Mouse (Mus musculus) limb, embryonic 15.5 days (tissue): Measurements from ENCODE around the gene Stk4. TPM values are rescaled to one million over a fixed set of nuclear protein-coding genes. Genes with fewer than 3 reads are reported as not detected.
A peak's percentile ranks its signal among the peaks of the same experiment; 100 is the strongest.
"Not testable (repeated sequence)": the region's sequence is repeated elsewhere in the genome, so short reads cannot be mapped to it uniquely, and the experiment has no call there.

Experiments used
- ATAC-seq: fragments of 200-750 bp; cut with Nextera tagmentation; 2 replicates; pipeline ENCODE4 v1.8.0; 2017; ENCODE audit warnings: low read depth, moderate TSS enrichment; ENCODE audit not compliant: insufficient number of reproducible peaks, low FRiP score, low TSS enrichment
- H3K27ac ChIP-seq: fragments of 300-500 bp; sonication (generic); 2 replicates; pipeline ENCODE4 v1.5.1; 2015; ENCODE audit warnings: moderate library complexity, mild to moderate bottlenecking, inconsistent platforms
- H3K27me3 ChIP-seq: fragments of 300-500 bp; sonication (generic); 2 replicates; pipeline ENCODE4 v1.6.1; 2015; ENCODE audit warnings: inconsistent platforms
- H3K36me3 ChIP-seq: fragments of 300-500 bp; sonication (generic); 2 replicates; pipeline ENCODE4 v1.6.1; 2015; ENCODE audit warnings: inconsistent platforms
- H3K4me1 ChIP-seq: fragments of 300-500 bp; sonication (generic); 2 replicates; pipeline ENCODE4 v1.6.1; 2015; ENCODE audit warnings: inconsistent platforms
- H3K4me2 ChIP-seq: fragments of 300-500 bp; sonication (generic); 2 replicates; pipeline ENCODE4 v1.6.1; 2015; ENCODE audit warnings: mild to moderate bottlenecking, inconsistent platforms
- H3K4me3 ChIP-seq: fragments of 300-500 bp; sonication (generic); 2 replicates; pipeline ENCODE4 v1.5.1; 2015; ENCODE audit warnings: mild to moderate bottlenecking, inconsistent platforms
- H3K9ac ChIP-seq: fragments of 300-500 bp; sonication (generic); 2 replicates; pipeline ENCODE4 v1.6.1; 2015; ENCODE audit warnings: inconsistent platforms
- H3K9me3 ChIP-seq: fragments of 300-500 bp; sonication (generic); 2 replicates; pipeline ENCODE4 v1.6.1; 2016; ENCODE audit warnings: inconsistent platforms
- WGBS: fragments of 180-500 bp; shearing (Covaris S2); methylation state at CpG from one replicate; pipeline ENCODE4 v1.1.7; 2015; 5-methylcytosine and 5-hydroxymethylcytosine counted together
- polyA plus RNA-seq: library from polyadenylated mRNA; unstranded; fragments of >200 nt; fragmentation: Nextera tagmentation; extraction: Ambion mirVana; gene quantifications from 2 replicates; pipeline ENCODE4 v1.2.1, GENCODE M21; 2015

Gene Stk4
- polyA plus RNA-seq, 1 experiment from 2014 or later, result 19.6 TPM

DNA sequence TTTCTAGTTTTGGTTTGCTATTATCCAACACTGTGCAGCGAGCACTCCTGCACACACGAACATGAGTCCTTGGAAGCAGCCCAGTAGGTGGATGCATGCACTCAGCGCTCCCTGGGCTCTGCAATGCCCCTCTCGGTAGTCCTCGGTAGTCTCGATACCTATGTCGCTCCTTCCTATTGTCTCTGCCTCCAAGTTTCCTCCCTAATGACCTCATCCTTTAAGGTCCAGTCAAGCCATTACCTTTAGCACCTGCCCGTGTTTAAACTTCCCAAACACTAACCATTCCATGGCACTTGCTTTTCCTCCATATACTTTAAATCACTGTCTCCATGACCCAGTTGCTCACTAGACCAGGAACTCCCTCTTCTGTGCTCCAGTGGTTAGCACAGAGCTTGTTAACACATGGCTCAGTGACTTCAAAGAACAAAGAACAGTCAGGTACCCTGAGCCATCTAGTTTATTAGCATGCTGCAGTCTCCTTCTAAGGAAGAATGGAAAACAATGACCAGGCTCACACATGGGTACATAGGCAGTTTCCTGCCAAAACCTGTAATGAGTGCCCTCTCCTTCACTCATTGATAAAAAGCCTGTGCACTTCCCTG, 10.4 kb upstream of the Stk4 start:
- Histone ChIP-seq H3K9me3 (no peaks in the 10 kb centered on the region), H3K36me3 (peaks cover 88% of the 10 kb centered on the region), H3K27ac (no peak overlapping the region), H3K4me3 (no peak overlapping the region), H3K4me2 (no peak overlapping the region), H3K27me3 (no peaks in the 10 kb centered on the region), H3K4me1 (no peaks in the 10 kb centered on the region), H3K9ac (no peak overlapping the region)
- WGBS, result 91% methylated on average over 8 of the region's 8 CpGs
- ATAC-seq, result no peak

DNA sequence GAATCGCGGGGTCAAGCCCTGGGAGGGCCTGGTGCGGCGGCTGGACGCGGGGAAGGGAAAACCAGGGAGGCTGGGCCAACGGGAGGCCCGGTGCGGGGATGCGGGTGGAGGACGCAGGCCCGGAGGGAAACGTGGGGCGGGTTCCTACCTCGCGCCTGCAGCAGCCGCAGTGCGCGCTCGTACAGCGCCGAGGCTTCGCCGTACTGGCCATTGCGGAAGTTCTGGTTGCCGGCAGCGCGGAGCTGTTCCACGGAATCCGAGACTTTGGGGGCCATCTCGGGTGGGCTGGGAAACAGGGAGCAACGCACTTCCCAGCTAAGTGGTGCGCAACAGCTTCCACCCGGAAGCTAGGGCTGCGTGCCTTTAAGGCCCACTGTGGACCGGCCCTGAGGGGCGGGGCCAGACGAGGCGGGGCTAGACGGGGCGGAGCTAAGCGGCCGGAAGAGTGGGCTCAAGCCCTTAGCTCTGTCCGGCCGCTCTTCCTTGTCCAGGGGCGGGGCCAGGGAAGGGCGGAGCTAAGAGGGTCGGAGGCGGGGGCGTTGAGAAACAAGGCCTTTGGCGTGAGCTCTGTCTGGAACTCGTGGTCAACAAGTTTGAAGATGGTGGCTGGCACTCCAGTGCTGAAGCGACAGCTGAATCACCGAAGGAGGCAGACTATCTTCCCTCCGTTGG, 779 bp downstream of the Stk4 start, which contains the start of gene Tomm34:
Tomm34 (minus strand) TSS at position 405 of the 672 bp plus-strand sequence.
- ATAC-seq, result peak; percentile 96
- 1% methylated on average over 55 of the region's 55 CpGs for WGBS

DNA sequence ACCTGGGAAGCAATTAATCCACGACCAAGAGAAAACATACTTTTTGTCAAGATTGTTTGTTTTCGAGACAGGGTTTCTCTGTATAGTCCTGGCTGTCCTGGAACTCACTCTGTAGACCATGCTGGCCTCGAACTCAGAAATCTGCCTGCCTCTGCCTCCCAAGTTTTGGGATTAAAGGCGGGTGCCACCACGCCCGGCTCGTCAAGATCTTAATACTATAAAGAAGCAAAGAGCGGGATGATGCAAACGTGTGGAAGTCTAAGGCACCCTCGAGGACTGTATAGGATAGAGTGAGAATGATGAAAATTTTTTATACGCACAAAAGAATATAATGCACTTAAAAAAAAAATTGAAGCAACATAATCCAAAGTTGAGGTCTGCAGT, 1.3 kb downstream of the Stk4 start:
- peak overlapping the region; percentile 89 for H3K27ac ChIP-seq
- not testable (repeated sequence) for H3K36me3 ChIP-seq, H3K9me3 ChIP-seq, ATAC-seq, H3K9ac ChIP-seq, H3K27me3 ChIP-seq
- 75% methylated on average over 11 of the region's 11 CpGs for WGBS
- H3K4me1 ChIP-seq, result peaks cover 27% of the 10 kb centered on the region
- H3K4me3 ChIP-seq, result peak overlapping the region; percentile 97
- peak overlapping the region; percentile 89 for H3K4me2 ChIP-seq

More for the DNA sequence above, 779 bp downstream of the Stk4 start, which contains the start of gene Tomm34:
- H3K4me3 ChIP-seq, result peak within 1 kb of the TSS; percentile 97
- no peaks in the 10 kb centered on the region for H3K9me3 ChIP-seq
- H3K36me3 ChIP-seq, result peaks cover 7% of the 10 kb centered on the region; the same call in 1 of the 2 replicates
- peak within 1 kb of the TSS; percentile 89 for H3K4me2 ChIP-seq
- no peaks in the 10 kb centered on the region for H3K27me3 ChIP-seq
- peak within 1 kb of the TSS; percentile 89 for H3K27ac ChIP-seq
- peak within 1 kb of the TSS; percentile 89 for H3K9ac ChIP-seq
- H3K4me1 ChIP-seq, result peaks cover 27% of the 10 kb centered on the region

DNA sequence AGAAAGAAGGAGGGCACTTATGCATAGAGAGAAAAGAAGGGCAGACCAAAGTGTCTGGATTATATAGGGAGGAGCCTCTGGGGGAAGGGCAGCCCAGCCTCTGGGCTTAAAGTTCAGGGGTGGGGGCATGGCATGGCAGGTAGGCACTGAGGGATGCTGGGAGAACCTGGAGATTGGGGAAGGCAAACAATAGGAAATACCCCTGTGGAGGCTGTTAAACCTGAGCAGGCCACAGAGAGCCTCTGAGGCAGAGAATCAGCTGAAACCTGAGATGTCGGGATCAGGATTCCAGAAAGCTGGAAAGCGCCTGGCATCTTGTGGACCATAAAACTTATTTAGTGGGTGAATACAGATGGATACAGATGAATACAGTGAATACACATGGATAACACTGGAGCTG, 2.0 kb downstream of the Stk4 start:
- H3K4me2 ChIP-seq, result no peak overlapping the region
- H3K9ac ChIP-seq, result no peak overlapping the region
- H3K9me3 ChIP-seq, result no peaks in the 10 kb centered on the region
- H3K27ac ChIP-seq, result no peak overlapping the region
- 28% methylated on average over 2 of the region's 2 CpGs for WGBS
- H3K36me3 ChIP-seq, result peaks cover 2% of the 10 kb centered on the region; the same call in 1 of the 2 replicates
- ATAC-seq, result no peak
- no peak overlapping the region for H3K4me3 ChIP-seq
- no peaks in the 10 kb centered on the region for H3K27me3 ChIP-seq
- H3K4me1 ChIP-seq, result peaks cover 27% of the 10 kb centered on the region

DNA sequence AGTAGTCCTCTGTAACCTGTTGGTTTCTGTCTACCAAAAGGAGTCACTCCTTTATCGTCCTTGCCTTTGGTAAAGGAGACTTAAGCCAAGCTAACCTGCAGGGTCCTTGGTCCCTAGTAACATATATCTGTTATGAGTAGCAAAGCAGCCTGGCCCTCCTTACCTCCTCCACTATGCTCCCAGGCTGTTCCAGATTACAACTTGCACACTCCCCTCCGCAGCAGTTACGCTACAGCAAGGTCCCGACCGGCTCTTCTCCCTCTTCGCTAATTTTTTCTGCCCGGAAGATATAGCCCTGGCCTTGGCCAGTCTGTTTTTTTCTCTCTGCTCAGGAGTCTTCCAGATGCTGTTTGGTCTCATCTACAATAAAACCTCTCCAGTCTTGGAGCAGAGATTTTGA, 3.0 kb downstream of the Stk4 start:
- Histone ChIP-seq H3K4me1 (peaks cover 27% of the 10 kb centered on the region), H3K4me3 (no peak overlapping the region), H3K36me3 (no peaks in the 10 kb centered on the region), H3K9me3 (no peaks in the 10 kb centered on the region), H3K27ac (no peak overlapping the region), H3K9ac (no peak overlapping the region), H3K4me2 (no peak overlapping the region), H3K27me3 (no peaks in the 10 kb centered on the region)
- 84% methylated on average over 7 of the region's 7 CpGs for WGBS
- no peak for ATAC-seq

DNA sequence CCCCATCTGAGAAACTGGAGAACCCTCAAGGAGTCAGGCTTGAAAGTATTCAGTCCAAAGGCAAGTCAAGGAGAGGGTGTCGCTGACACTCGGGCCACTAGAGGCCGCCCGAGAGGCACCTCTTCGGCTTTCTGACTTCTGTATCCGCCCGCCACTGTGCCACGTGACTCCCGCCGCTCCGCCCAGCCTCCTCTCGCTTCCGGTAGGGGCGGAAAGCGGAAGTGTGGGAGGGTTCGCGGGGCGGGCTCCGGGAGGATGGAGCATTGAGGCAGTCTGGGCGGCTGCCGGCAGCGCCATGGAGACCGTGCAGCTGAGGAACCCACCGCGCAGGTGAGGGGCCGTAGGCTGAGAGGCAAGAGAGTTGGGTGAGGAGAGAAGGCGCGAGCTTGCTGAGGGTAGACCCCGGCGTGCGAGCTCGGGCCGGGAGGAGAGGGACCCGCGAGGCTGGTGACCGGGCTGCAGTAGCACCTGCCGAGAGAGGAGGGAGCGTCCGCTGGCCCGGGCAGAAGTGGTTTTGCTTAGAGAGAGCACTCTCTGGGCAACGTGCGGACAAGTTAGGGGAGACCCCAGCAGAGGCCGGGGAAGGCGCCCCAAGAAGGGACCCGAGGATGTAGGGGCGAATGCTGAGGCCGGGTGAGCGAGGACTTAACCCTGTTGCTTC, 3.9 kb downstream of the Stk4 start:
- under 1% methylated on average over 48 of the region's 48 CpGs for WGBS
- peak overlapping the region; percentile 77 for H3K9ac ChIP-seq
- peak overlapping the region; percentile 75 for H3K27ac ChIP-seq
- H3K27me3 ChIP-seq, result no peaks in the 10 kb centered on the region
- H3K9me3 ChIP-seq, result no peaks in the 10 kb centered on the region
- H3K4me2 ChIP-seq, result peak overlapping the region; percentile 66
- peak; percentile 76 for ATAC-seq
- peak overlapping the region; percentile 96 for H3K4me3 ChIP-seq
- no peaks in the 10 kb centered on the region for H3K36me3 ChIP-seq
- H3K4me1 ChIP-seq, result peaks cover 22% of the 10 kb centered on the region

DNA sequence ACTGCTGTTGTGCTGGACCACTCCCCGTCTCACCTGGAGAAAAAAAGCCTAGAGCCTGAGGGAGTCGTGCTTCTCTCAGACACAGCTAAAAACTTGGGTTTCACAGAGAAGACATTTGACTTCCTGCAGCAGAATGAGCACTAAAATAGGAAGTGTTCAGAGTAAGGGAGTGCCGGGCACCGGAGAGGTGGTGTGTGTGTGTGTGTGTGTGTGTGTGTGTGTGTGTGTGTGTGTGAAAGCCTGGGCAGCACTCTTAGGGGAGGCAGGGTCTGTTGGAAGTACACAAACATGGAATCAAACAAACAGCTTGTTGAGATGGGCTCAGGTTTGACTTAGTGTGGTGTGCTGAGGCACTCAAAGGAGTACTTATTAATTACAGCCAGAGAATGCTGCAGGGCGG, 5.0 kb downstream of the Stk4 start:
- H3K27me3 ChIP-seq, result no peaks in the 10 kb centered on the region
- no peak overlapping the region for H3K27ac ChIP-seq
- no peak for ATAC-seq
- H3K36me3 ChIP-seq, result peaks cover 7% of the 10 kb centered on the region; the same call in 1 of the 2 replicates
- H3K9me3 ChIP-seq, result no peaks in the 10 kb centered on the region
- peak overlapping the region; percentile 96 for H3K4me3 ChIP-seq
- 32% methylated on average over 5 of the region's 5 CpGs for WGBS
- H3K9ac ChIP-seq, result peak overlapping the region; percentile 77; the same call in 1 of the 2 replicates
- H3K4me2 ChIP-seq, result peak overlapping the region; percentile 66
- H3K4me1 ChIP-seq, result peaks cover 12% of the 10 kb centered on the region

DNA sequence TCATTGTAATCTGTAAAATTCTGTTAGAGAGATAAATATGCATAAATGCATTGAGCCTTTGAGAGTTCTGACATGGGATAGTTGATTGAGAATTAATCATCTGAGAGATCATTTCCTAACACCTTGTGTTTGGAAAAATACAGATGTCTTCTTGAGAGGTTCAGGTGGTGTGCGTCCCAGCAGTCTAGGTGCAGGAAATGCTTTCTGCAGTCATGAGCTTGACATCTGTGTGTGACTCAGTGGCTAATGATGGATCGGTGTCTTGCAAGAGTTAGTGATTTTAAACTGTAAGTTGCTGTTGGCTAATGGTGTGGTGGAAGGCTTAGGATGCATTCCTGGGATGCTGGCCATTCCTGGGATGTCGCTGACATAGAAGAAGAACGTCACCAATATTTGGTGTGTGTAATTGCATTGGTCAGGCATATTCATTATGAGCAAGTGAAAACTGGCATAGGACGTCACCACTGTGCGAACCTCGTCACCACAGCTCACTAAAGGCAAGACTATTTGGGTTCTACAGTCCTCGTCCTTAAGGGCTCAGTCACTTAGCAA, 6.8 kb downstream of the Stk4 start:
- WGBS, result 80% methylated on average over 8 of the region's 8 CpGs
- no peak for ATAC-seq
- H3K36me3 ChIP-seq, result peaks cover 26% of the 10 kb centered on the region
- no peak overlapping the region for H3K9ac ChIP-seq
- H3K4me3 ChIP-seq, result no peak overlapping the region
- H3K4me1 ChIP-seq, result peaks cover 11% of the 10 kb centered on the region
- no peak overlapping the region for H3K4me2 ChIP-seq
- no peaks in the 10 kb centered on the region for H3K27me3 ChIP-seq
- H3K9me3 ChIP-seq, result no peaks in the 10 kb centered on the region
- no peak overlapping the region for H3K27ac ChIP-seq

DNA sequence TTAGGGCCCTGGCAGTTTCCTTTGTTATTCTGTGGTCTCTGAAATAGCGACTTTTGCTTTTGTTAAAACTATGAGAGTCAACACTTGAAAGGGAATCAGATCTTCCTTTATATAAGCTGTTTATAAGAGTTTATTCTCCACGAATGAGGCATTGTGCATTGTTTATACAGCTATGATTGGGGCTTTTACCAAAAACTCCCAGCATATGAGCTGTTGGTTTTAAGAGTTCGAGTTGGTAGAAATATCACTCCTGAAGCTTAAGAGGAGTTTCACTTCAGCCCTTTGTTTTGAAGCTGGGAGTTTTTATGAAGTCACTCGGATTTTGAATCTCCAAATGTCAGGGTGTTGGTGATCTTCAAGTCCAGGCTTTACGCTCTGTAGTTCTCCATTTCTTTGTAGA, 7.8 kb downstream of the Stk4 start:
- WGBS, result 84% methylated on average over 5 of the region's 5 CpGs
- no peak overlapping the region for H3K4me2 ChIP-seq
- H3K4me3 ChIP-seq, result no peak overlapping the region
- no peak for ATAC-seq
- no peak overlapping the region for H3K9ac ChIP-seq
- no peaks in the 10 kb centered on the region for H3K9me3 ChIP-seq
- peaks cover 34% of the 10 kb centered on the region for H3K36me3 ChIP-seq
- H3K27ac ChIP-seq, result no peak overlapping the region
- no peaks in the 10 kb centered on the region for H3K27me3 ChIP-seq
- H3K4me1 ChIP-seq, result peaks cover 11% of the 10 kb centered on the region

DNA sequence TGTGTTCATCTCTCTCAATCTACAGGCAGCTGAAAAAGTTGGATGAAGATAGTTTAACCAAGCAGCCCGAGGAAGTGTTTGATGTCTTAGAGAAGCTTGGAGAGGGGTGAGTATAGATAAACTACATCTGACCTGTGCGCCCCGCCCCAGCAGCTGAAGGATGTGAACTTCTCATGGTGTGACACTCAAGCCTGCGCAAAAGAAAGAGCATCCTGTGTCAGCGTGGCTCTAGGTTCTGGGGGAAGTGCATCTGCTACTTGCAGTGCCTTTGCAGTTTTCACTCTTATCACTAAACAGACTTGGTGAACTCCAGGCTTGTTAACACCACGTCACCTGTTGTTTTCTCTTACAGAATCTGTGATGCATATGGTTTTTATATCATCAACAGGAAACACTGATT, 9.4 kb downstream of the Stk4 start:
- no peak for ATAC-seq
- Histone ChIP-seq H3K4me3 (no peak overlapping the region), H3K4me1 (peaks cover 10% of the 10 kb centered on the region), H3K4me2 (no peak overlapping the region), H3K36me3 (peaks cover 49% of the 10 kb centered on the region), H3K27me3 (no peaks in the 10 kb centered on the region), H3K9me3 (no peaks in the 10 kb centered on the region), H3K27ac (no peak overlapping the region), H3K9ac (no peak overlapping the region)
- WGBS, result 93% methylated on average over 6 of the region's 6 CpGs

DNA sequence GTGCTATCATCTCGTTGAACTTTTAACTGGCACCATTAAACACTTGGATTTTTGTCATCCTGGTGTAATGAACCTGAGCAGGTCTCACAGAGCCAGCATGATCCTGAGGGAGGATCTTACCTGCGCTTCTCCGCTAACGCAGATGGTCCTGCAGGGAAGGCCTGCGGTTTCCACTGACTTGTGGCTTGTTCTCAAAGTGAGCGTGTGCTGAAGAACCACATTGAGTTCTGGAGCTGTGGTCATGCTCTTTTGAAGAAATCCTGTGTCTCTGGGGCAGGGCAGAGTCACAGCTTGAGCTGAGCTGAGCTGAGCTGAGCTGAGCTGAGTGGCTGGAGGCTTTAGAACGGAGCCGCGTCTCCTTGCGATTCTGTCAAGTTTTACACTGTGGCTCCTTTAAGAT, 11.5 kb downstream of the Stk4 start:
- H3K9me3 ChIP-seq, result no peaks in the 10 kb centered on the region
- H3K9ac ChIP-seq, result no peak overlapping the region
- 96% methylated on average over 10 of the region's 10 CpGs for whole genome bisulfite sequencing
- H3K4me2 ChIP-seq, result no peak overlapping the region
- no peaks in the 10 kb centered on the region for H3K4me1 ChIP-seq
- H3K27me3 ChIP-seq, result no peaks in the 10 kb centered on the region
- ATAC-seq, result no peak
- H3K4me3 ChIP-seq, result no peak overlapping the region
- no peak overlapping the region for H3K27ac ChIP-seq
- H3K36me3 ChIP-seq, result peaks cover 67% of the 10 kb centered on the region

DNA sequence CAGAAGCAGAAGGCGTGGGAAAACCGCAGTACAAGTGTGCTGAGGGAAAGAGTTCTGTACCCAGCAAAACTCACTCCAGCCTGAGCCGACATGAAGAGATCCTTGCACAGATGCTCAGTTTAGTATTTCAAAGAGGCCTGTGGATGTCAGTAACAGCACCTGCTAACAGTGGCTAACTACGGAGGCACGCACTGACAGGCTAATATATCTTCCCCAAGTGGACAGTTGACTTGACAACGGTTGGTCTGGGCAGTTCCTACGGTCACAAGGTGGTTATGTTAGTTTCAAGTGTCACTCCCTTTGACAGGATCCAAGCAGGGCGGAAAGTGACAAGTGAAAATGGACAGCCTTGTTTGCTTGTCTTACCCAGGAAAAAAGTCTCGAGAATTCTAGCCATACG, 12.1 kb downstream of the Stk4 start:
- Histone ChIP-seq H3K9me3 (no peaks in the 10 kb centered on the region), H3K4me2 (no peak overlapping the region), H3K27me3 (no peaks in the 10 kb centered on the region), H3K27ac (no peak overlapping the region), H3K9ac (no peak overlapping the region), H3K4me1 (no peaks in the 10 kb centered on the region), H3K4me3 (no peak overlapping the region), H3K36me3 (peaks cover 72% of the 10 kb centered on the region)
- 67% methylated on average over 10 of the region's 10 CpGs for WGBS
- ATAC-seq, result no peak
